Comparison of ENCODE assay signal across 18 mouse cellular contexts in genomic region chr16:15253348-15253693, GRCm38 (mm10).
DNase-seq lines count a peak whose midpoint lies in the region; ATAC-seq and TF ChIP-seq lines count a peak whose summit lies in the region.
"Had no signal": no experiment of that assay in that cellular context is flagged by ENCODE, and none has a peak within 500 bp of the region (broad histone marks: within the 10 kb centered on the region; RNA-seq: fewer than 3 reads in every experiment).

No protein-coding gene starts in this region.

- no peaks in the 10 kb centered on the region for H3K27me3 ChIP-seq in heart, postnatal 0 days (ENCODE audit: control insufficient read depth, insufficient read depth, low read length)
- H3K27me3 ChIP-seq in lung, embryonic 15.5 days = no peaks in the 10 kb centered on the region
- no peaks in the 10 kb centered on the region for H3K27me3 ChIP-seq in intestine, embryonic 15.5 days (replicated peaks)
- H3K27me3 ChIP-seq in stomach, embryonic 15.5 days (replicated peaks) = no peaks in the 10 kb centered on the region
- H3K27me3 ChIP-seq in midbrain, postnatal 0 days (ENCODE audit: insufficient read depth, low read length) = no peaks in the 10 kb centered on the region
- H3K27me3 ChIP-seq: neural tube, embryonic 13.5 days had no signal

- no peak overlapping the region for H3K9ac ChIP-seq in heart, postnatal 0 days (replicated peaks; ENCODE audit: low read depth, low read length)
- H3K9ac ChIP-seq in lung, embryonic 15.5 days = no peak overlapping the region
- H3K9ac ChIP-seq in intestine, embryonic 15.5 days = no peak overlapping the region
- H3K9ac ChIP-seq in stomach, embryonic 15.5 days = no peak overlapping the region
- no peak overlapping the region for H3K9ac ChIP-seq in midbrain, postnatal 0 days (replicated peaks; ENCODE audit: low read length, poor library complexity, severe bottlenecking)
- H3K9ac ChIP-seq: neural tube, embryonic 13.5 days had no signal

- no peak for DNase-seq in heart, postnatal 0 days (ENCODE audit: low spot score)
- DNase-seq in heart, adult 11 months = no peak
- no peak for DNase-seq in lung, postnatal 25 days (ENCODE audit: low spot score)
- no peak for DNase-seq in urinary bladder, postnatal 4 days (ENCODE audit: low spot score in 2 of 2)
- DNase-seq in midbrain, postnatal 0 days (ENCODE audit: low spot score) = no peak
- DNase-seq: adrenal gland, postnatal 36 days; cerebellum, adult 9-10 months; lung, postnatal 36 days had no signal

- no peak overlapping the region for H3K4me2 ChIP-seq in heart, postnatal 0 days (ENCODE audit: low read depth, low read length)
- H3K4me2 ChIP-seq in lung, embryonic 15.5 days = no peak overlapping the region
- no peak overlapping the region for H3K4me2 ChIP-seq in intestine, embryonic 15.5 days (replicated peaks)
- no peak overlapping the region for H3K4me2 ChIP-seq in stomach, embryonic 15.5 days
- no peak overlapping the region for H3K4me2 ChIP-seq in midbrain, postnatal 0 days (ENCODE audit: low read depth, low read length, poor library complexity, severe bottlenecking)
- H3K4me2 ChIP-seq: neural tube, embryonic 13.5 days had no signal

- WGBS in heart, postnatal 0 days = 38% methylated on average over 3 of the region's 3 CpGs
- WGBS in lung, embryonic 15.5 days = 37% methylated on average over 3 of the region's 3 CpGs
- WGBS in intestine, embryonic 15.5 days = 39% methylated on average over 3 of the region's 3 CpGs
- 43% methylated on average over 3 of the region's 3 CpGs for WGBS in stomach, embryonic 15.5 days
- 74% methylated on average over 3 of the region's 3 CpGs for WGBS in midbrain, postnatal 0 days

- TF ChIP-seq CTCF in heart, postnatal 0 days (IDR thresholded peaks at IDR 0.05; ENCODE audit: low read depth) = no peak
- no peak for TF ChIP-seq CTCF in midbrain, postnatal 0 days (IDR thresholded peaks at IDR 0.05)

- ATAC-seq in heart, postnatal 0 days (ENCODE audit: insufficient read depth, low read depth) = no peak
- ATAC-seq in lung, embryonic 15.5 days (ENCODE audit: borderline replicate concordance, extremely low read depth, low FRiP score, low TSS enrichment) = peak; percentile 81; the same call in 1 of the 2 replicates
- peak; percentile 72 for ATAC-seq in intestine, embryonic 15.5 days
- ATAC-seq in stomach, embryonic 15.5 days (ENCODE audit: insufficient read depth, low FRiP score, low read depth) = peak; percentile 65; the same call in 1 of the 2 replicates
- ATAC-seq in midbrain, postnatal 0 days (ENCODE audit: low FRiP score) = no peak
- ATAC-seq: CD4-positive, CD25-positive, alpha-beta regulatory T cell, adult 4 months; forebrain, embryonic 14.5 days; hindbrain, postnatal 0 days had no signal

- H3K4me3 ChIP-seq in heart, postnatal 0 days (ENCODE audit: low read depth, low read length) = no peak overlapping the region
- no peak overlapping the region for H3K4me3 ChIP-seq in lung, embryonic 15.5 days
- H3K4me3 ChIP-seq in intestine, embryonic 15.5 days (replicated peaks) = no peak overlapping the region
- H3K4me3 ChIP-seq in stomach, embryonic 15.5 days (replicated peaks) = no peak overlapping the region
- no peak overlapping the region for H3K4me3 ChIP-seq in midbrain, postnatal 0 days (ENCODE audit: low read depth, low read length)
- H3K4me3 ChIP-seq: erythroblast, embryonic 14.5 days; midbrain, embryonic 10.5 days; neural tube, embryonic 13.5 days had no signal

- H3K4me1 ChIP-seq in heart, postnatal 0 days (ENCODE audit: control insufficient read depth, insufficient read depth) = no peaks in the 10 kb centered on the region
- peaks cover 16% of the 10 kb centered on the region; the same call in 1 of the 2 replicates for H3K4me1 ChIP-seq in lung, embryonic 15.5 days
- 0 out of 2 replicates have a peak, but pooled peaks cover 2% of the 10 kb centered on the region for H3K4me1 ChIP-seq in intestine, embryonic 15.5 days (replicated peaks)
- H3K4me1 ChIP-seq in stomach, embryonic 15.5 days = peaks cover 6% of the 10 kb centered on the region; the same call in 1 of the 2 replicates
- H3K4me1 ChIP-seq in midbrain, postnatal 0 days (ENCODE audit: insufficient read depth, low read length) = no peaks in the 10 kb centered on the region
- H3K4me1 ChIP-seq: midbrain, embryonic 10.5 days; neural tube, embryonic 13.5 days had no signal

- no peaks in the 10 kb centered on the region for H3K36me3 ChIP-seq in heart, postnatal 0 days (replicated peaks; ENCODE audit: control insufficient read depth, insufficient read depth, low read length)
- no peaks in the 10 kb centered on the region for H3K36me3 ChIP-seq in lung, embryonic 15.5 days
- no peaks in the 10 kb centered on the region for H3K36me3 ChIP-seq in intestine, embryonic 15.5 days
- no peaks in the 10 kb centered on the region for H3K36me3 ChIP-seq in stomach, embryonic 15.5 days
- no peaks in the 10 kb centered on the region for H3K36me3 ChIP-seq in midbrain, postnatal 0 days (ENCODE audit: insufficient read depth, low read length)
- H3K36me3 ChIP-seq: G1E; midbrain, embryonic 10.5 days; neural tube, embryonic 13.5 days had no signal

- TF ChIP-seq EP300 in heart, postnatal 0 days (IDR thresholded peaks at IDR 0.05; ENCODE audit: low read depth) = no peak

- H3K27ac ChIP-seq in heart, postnatal 0 days (ENCODE audit: low read depth) = peak overlapping the region; percentile 4; the same call in 1 of the 2 replicates
- H3K27ac ChIP-seq in lung, embryonic 15.5 days = peak overlapping the region; percentile 72
- H3K27ac ChIP-seq in intestine, embryonic 15.5 days = peak overlapping the region; percentile 62; the same call in 1 of the 2 replicates
- H3K27ac ChIP-seq in stomach, embryonic 15.5 days = peak overlapping the region; percentile 80
- H3K27ac ChIP-seq in midbrain, postnatal 0 days (ENCODE audit: low read depth, low read length) = no peak overlapping the region
- H3K27ac ChIP-seq: hindbrain, postnatal 0 days; midbrain, embryonic 10.5 days; neural tube, embryonic 13.5 days had no signal

- H3K9me3 ChIP-seq in heart, postnatal 0 days (replicated peaks; ENCODE audit: control insufficient read depth, low read length) = no peaks in the 10 kb centered on the region
- no peaks in the 10 kb centered on the region for H3K9me3 ChIP-seq in lung, embryonic 15.5 days
- H3K9me3 ChIP-seq in intestine, embryonic 15.5 days = no peaks in the 10 kb centered on the region
- no peaks in the 10 kb centered on the region for H3K9me3 ChIP-seq in stomach, embryonic 15.5 days
- no peaks in the 10 kb centered on the region for H3K9me3 ChIP-seq in midbrain, postnatal 0 days (ENCODE audit: low read length)
- H3K9me3 ChIP-seq: G1E; midbrain, embryonic 10.5 days; neural tube, embryonic 13.5 days had no signal

Comparison
In these comparisons a context has a peak if more than half of its experiments do, and no peak if none do; other contexts are left out.
1. ATAC-seq: peak in lung, embryonic 15.5 days (single experiment), intestine, embryonic 15.5 days (single experiment) and stomach, embryonic 15.5 days (single experiment); none in heart, postnatal 0 days (single experiment) and midbrain, postnatal 0 days (single experiment).